Mouse (Mus musculus) lung, postnatal 0 days (tissue): ENCODE measurements at regions not wholly inside any gene's neighbourhood (a gene's known extent, or its start where the extent isn't known, plus 50 kb on each side); places are given as distances from the start of the nearest gene placed in this dataset.
A peak's percentile ranks its signal among the peaks of the same experiment; 100 is the strongest.

Experiments
- ATAC-seq: fragments of 200-750 bp; cut with Nextera tagmentation; 2 replicates; pipeline ENCODE4 v1.8.0; 2017; ENCODE audit warnings: moderate library complexity
- DNase-seq: peaks from one replicate; pipeline ENCODE4 v3.0.0-alpha.2; 2016; ENCODE audit warnings: low spot score
- H3K27ac ChIP-seq: fragments of 300-500 bp; sonication (generic); 2 replicates; pipeline ENCODE4 v1.5.1; 2014; ENCODE audit warnings: antibody characterized with exemption, mild to moderate bottlenecking, low read length, mixed read lengths
- H3K27me3 ChIP-seq: fragments of 300-500 bp; sonication (generic); replicated peaks from 2 replicates; pipeline ENCODE4 v1.6.1; 2014; ENCODE audit warnings: low read length, mixed read lengths; ENCODE audit not compliant: insufficient read depth
- H3K36me3 ChIP-seq: fragments of 300-500 bp; sonication (generic); 2 replicates; pipeline ENCODE4 v1.6.1; 2014; ENCODE audit warnings: low read length, mixed read lengths; ENCODE audit not compliant: insufficient read depth
- H3K4me1 ChIP-seq: fragments of 300-500 bp; sonication (generic); 2 replicates; pipeline ENCODE4 v1.6.1; 2014; ENCODE audit warnings: antibody characterized with exemption, low read depth, low read length, mixed read lengths; ENCODE audit not compliant: insufficient read depth
- H3K4me2 ChIP-seq: fragments of 300-500 bp; sonication (generic); replicated peaks from 2 replicates; pipeline ENCODE4 v1.6.1; 2014; ENCODE audit warnings: low read depth, mild to moderate bottlenecking, low read length, moderate library complexity, mixed read lengths
- H3K4me3 ChIP-seq: fragments of 300-500 bp; sonication (generic); 2 replicates; pipeline ENCODE4 v1.5.1; 2014; ENCODE audit warnings: low read depth, low read length
- H3K9ac ChIP-seq: fragments of 300-500 bp; sonication (generic); replicated peaks from 2 replicates; pipeline ENCODE4 v1.6.1; 2014; ENCODE audit warnings: low read depth, mild to moderate bottlenecking
- H3K9me3 ChIP-seq: fragments of 300-500 bp; sonication (generic); 2 replicates; pipeline ENCODE4 v1.6.1; 2016; ENCODE audit warnings: low read length, mixed read lengths
- CTCF ChIP-seq: IDR thresholded peaks from 2 replicates; pipeline ENCODE4 v1.5.1; 2016; ENCODE audit warnings: antibody characterized with exemption, mild to moderate bottlenecking
- EP300 ChIP-seq: IDR thresholded peaks from 2 replicates; pipeline ENCODE4 v1.6.1; 2016; ENCODE audit warnings: antibody characterized with exemption, mild to moderate bottlenecking, control low read depth
- WGBS: fragments of 180-500 bp; shearing (Covaris S2); extraction: QIAGEN DNeasy Blood & Tissue Kit; methylation state at CpG from one replicate; pipeline ENCODE4 v1.1.7; 2014; 5-methylcytosine and 5-hydroxymethylcytosine counted together

DNA sequence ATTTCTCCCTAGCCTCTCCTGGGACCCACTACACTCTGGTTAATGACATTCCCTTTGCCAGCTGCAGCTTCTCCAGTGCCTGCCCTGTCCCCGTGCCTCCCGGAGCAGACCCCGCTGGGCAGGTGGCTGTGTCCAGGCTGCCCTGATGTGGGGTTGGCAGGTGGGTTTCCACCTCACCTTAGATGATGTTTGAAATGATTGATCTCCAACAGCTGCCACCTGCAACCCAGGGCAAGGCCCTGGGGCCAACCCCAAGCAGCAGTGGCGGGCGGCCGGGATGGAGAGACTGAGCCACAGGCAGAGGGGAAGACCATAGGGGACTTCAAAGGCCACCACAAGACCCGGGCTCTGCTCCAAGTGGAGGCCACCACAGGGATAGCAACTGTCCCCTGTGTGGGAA, 93.6 kb upstream of the Mvb12b start:
- no peak overlapping the region for H3K27ac ChIP-seq
- no peaks in the 10 kb centered on the region for H3K9me3 ChIP-seq
- no peaks in the 10 kb centered on the region for H3K36me3 ChIP-seq
- DNase-seq (no peak), ATAC-seq (no peak)
- no peak overlapping the region for H3K4me3 ChIP-seq
- no peak overlapping the region for H3K9ac ChIP-seq
- 75% methylated on average over 7 of the region's 7 CpGs for WGBS
- no peaks in the 10 kb centered on the region for H3K4me1 ChIP-seq
- H3K27me3 ChIP-seq, result no peaks in the 10 kb centered on the region
- TF ChIP-seq EP300 (no peak), CTCF (no peak)
- no peak overlapping the region for H3K4me2 ChIP-seq

DNA sequence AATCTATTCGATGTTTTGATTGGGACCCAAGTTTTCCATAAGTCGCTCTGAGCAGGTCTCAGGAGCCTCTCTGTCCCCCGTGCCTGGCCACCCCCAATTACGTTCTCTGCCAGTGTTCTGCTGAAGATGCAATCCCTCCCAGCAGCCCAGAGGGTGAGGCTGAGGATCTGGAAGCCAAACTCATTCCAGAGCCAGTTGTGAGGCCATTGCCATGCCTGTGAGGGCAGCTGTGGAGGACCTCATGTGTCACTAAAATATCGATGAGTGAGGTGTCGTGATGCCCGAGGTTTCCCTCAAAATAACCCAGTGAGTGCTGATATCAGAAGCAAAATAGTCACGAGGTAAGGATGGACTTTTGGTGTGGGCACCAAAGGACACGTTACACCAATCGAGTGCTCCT, 93.1 kb upstream of the Mvb12b start:
- no peak for DNase-seq
- H3K9me3 ChIP-seq, result no peaks in the 10 kb centered on the region
- H3K9ac ChIP-seq, result no peak overlapping the region
- H3K27ac ChIP-seq, result no peak overlapping the region
- WGBS, result 78% methylated on average over 10 of the region's 10 CpGs
- H3K4me2 ChIP-seq, result no peak overlapping the region
- TF ChIP-seq EP300, result no peak
- no peak for TF ChIP-seq CTCF
- H3K36me3 ChIP-seq, result no peaks in the 10 kb centered on the region
- H3K4me3 ChIP-seq, result no peak overlapping the region
- H3K4me1 ChIP-seq, result no peaks in the 10 kb centered on the region
- ATAC-seq, result no peak
- H3K27me3 ChIP-seq, result no peaks in the 10 kb centered on the region

- no peaks in the 10 kb centered on the region for H3K36me3 ChIP-seq
- no peak for ATAC-seq
- H3K9ac ChIP-seq, result no peak overlapping the region
- H3K4me2 ChIP-seq, result no peak overlapping the region
- no peaks in the 10 kb centered on the region for H3K27me3 ChIP-seq
- no peaks in the 10 kb centered on the region for H3K9me3 ChIP-seq
- no peak overlapping the region for H3K4me3 ChIP-seq
- TF ChIP-seq CTCF (peak; percentile 35; the same call in 1 of the 2 replicates), EP300 (no peak)
- no peak for DNase-seq
- H3K27ac ChIP-seq, result no peak overlapping the region
- H3K4me1 ChIP-seq, result no peaks in the 10 kb centered on the region
Observed at GRCm38 (mm10) chr2:33979276-33979675, 91.5 kb upstream of the Mvb12b start.

- no peak overlapping the region for H3K27ac ChIP-seq
- no peaks in the 10 kb centered on the region for H3K36me3 ChIP-seq
- no peaks in the 10 kb centered on the region for H3K4me1 ChIP-seq
- TF ChIP-seq CTCF (no peak), EP300 (no peak)
- ATAC-seq, result no peak
- no peak overlapping the region for H3K9ac ChIP-seq
- WGBS, result 83% methylated on average over 4 of the region's 4 CpGs
- H3K27me3 ChIP-seq, result no peaks in the 10 kb centered on the region
- H3K9me3 ChIP-seq, result no peaks in the 10 kb centered on the region
- H3K4me2 ChIP-seq, result no peak overlapping the region
- no peak overlapping the region for H3K4me3 ChIP-seq
- no peak for DNase-seq
Observed at GRCm38 (mm10) chr2:33978550-33978949, 90.8 kb upstream of the Mvb12b start.

GRCm38 (mm10) chr2:33977576-33978352, 90.0 kb upstream of the Mvb12b start:
- H3K27ac ChIP-seq, result no peak overlapping the region
- 75% methylated on average over 20 of the region's 20 CpGs for WGBS
- H3K27me3 ChIP-seq, result no peaks in the 10 kb centered on the region
- no peaks in the 10 kb centered on the region for H3K4me1 ChIP-seq
- H3K4me3 ChIP-seq, result no peak overlapping the region
- no peak for DNase-seq
- no peaks in the 10 kb centered on the region for H3K9me3 ChIP-seq
- H3K36me3 ChIP-seq, result no peaks in the 10 kb centered on the region
- ATAC-seq, result no peak
- TF ChIP-seq EP300 (no peak), CTCF (no peak)
- H3K9ac ChIP-seq, result no peak overlapping the region
- H3K4me2 ChIP-seq, result no peak overlapping the region

- TF ChIP-seq CTCF (no peak), EP300 (no peak)
- H3K27me3 ChIP-seq, result no peaks in the 10 kb centered on the region
- H3K36me3 ChIP-seq, result no peaks in the 10 kb centered on the region
- ATAC-seq (no peak), DNase-seq (no peak)
- no peaks in the 10 kb centered on the region for H3K4me1 ChIP-seq
- 77% methylated on average over 2 of the region's 5 CpGs for WGBS
- H3K9ac ChIP-seq, result no peak overlapping the region
- H3K9me3 ChIP-seq, result no peaks in the 10 kb centered on the region
- no peak overlapping the region for H3K4me2 ChIP-seq
- no peak overlapping the region for H3K27ac ChIP-seq
- no peak overlapping the region for H3K4me3 ChIP-seq
Observed at GRCm38 (mm10) chr2:33977151-33977550, 89.4 kb upstream of the Mvb12b start.

DNA sequence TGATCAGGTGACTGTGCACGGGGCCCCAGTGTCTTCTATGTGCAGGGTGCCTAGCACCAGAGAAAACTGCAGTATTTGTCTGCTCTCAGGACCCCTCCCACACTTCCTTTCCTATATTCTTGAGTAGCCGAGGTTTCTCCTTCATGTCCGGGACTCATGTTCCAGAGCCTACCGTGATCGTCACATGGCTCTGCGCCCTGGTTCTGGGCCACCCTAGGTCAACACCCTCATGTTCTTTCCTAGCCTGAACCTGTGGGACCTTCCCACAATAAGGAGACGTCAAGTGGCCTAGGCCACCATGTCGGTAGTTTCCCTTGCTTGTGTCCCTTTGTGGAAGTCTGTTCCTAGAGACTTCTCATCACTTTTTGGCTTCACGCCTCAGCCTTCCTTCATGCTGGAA, 88.4 kb upstream of the Mvb12b start:
- ATAC-seq (no peak), DNase-seq (no peak)
- H3K4me2 ChIP-seq, result no peak overlapping the region
- no peak overlapping the region for H3K9ac ChIP-seq
- no peak overlapping the region for H3K4me3 ChIP-seq
- no peaks in the 10 kb centered on the region for H3K9me3 ChIP-seq
- WGBS, result 77% methylated on average over 9 of the region's 9 CpGs
- H3K27ac ChIP-seq, result no peak overlapping the region
- H3K36me3 ChIP-seq, result no peaks in the 10 kb centered on the region
- no peak for TF ChIP-seq CTCF
- TF ChIP-seq EP300, result no peak
- H3K4me1 ChIP-seq, result no peaks in the 10 kb centered on the region
- no peaks in the 10 kb centered on the region for H3K27me3 ChIP-seq
